Mouse (Mus musculus): Measurements from ENCODE around the gene Dnal1. TPM values are rescaled to one million over a fixed set of nuclear protein-coding genes. Genes with fewer than 3 reads are reported as not detected.

Gene Dnal1
- total RNA-seq, 2 experiments from 2014 or later, result 99.1 to 107 TPM

DNA sequence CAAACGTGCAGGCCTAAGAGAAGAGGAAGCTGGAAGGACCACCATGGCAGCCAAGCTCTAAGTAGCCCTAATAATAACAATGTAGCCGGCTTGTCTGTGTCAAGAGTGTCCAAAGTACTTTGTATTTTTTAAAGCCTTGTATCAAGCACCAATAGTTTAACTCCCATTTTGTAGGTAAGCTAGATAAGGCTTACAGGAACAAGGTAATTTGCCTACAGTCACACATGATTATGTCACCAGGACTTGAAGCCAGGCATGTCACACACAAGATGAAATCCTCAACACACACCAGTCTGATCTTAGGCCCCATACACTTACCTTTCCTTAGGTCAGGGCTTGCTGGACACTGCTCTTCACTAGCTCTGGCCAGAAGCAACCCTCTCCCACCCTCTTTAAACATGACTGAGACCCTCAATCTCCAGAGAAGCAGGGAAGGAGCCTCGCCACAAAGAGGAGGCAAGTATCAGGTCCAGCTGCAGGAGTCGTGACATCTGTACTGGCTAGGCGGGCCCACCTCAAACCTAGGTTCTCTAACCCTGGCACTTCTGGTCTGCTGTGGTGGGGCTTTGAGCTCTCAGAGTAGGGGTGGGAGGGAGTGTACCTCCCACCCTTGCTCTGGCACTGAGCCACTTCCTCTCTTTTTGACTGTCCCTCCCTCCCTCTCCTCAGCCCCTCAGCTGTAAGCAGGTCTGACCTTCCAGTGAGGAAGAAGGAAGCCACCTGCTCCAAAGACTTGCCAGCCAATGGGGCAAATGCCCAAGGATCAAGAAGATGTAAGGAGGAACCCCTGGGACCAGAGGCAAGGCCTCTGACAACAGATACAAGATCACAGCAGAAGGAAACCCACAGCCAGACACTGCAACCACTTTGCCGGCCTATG lies 63.0 kb downstream of the Dnal1 start:
- intact Hi-C loops (cut with DNase I), result no loop called here

DNA sequence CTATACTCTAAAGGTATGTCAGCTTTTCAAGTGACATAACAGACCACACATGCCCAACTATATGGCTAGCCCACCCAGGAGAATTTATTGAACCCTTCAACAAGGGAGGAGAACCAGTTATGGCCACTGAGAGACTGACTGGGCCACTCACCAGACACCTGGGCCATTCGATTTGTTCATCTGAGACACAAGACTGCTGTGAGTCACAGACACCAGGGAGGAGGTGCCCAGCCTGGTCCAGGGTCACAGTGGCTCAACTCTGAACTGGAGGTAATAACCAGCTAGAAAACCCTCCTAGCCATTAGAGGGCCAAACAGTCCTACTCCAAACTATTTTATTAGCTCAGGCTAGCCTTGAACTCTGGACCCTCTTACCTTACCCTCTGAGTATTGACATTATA lies 63.9 kb downstream of the Dnal1 start:
- intact Hi-C loops (cut with DNase I), result no loop called here
- DNase-seq (ENCODE audit: extremely low spot score in 1 of 2, low spot score in 2 of 2), result no peak

More for the DNA sequence above, 63.0 kb downstream of the Dnal1 start:
- DNase-seq (ENCODE audit: extremely low spot score in 1 of 2, low spot score in 2 of 2), result no peak

DNA sequence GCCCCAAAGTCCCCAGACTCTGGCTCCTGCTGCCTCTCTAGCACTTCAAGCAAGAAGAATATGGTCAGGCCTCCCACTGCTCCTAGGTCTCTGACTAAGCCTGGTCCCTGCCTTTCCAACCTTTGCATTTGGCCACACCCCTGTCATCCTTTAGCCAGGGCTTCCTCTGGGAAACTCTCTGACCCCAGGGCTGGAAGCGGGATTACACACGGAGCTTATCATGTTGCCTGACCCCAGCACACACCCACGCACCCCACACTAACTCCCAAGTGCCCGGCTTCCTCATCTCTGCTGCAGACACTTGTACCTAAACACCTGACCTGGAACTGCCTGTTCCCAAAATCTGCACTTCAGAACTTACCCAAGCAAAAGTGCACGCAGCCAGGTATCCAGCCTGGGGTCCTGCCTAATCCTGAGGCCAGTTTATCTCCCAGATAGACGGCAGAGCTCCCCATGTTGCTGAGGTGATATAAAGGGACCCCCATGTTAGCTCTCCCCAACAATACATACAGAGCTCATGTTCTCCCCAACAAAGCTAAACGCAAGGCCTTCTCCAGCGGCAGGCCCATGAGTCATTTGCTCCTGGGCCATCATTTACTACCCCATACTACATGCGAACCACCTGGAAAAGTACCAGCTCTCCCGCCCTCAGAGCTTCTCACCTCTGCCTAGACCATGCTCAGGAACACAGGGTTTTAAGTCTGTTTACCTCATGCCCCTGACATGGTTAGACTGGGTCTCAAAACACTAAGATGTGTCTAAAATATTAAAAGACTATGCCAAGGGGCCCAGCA lies 64.7 kb downstream of the Dnal1 start:
- DNase-seq (ENCODE audit: extremely low spot score in 1 of 2, low spot score in 2 of 2), result no peak
- intact Hi-C loops (cut with DNase I), result no loop called here

DNA sequence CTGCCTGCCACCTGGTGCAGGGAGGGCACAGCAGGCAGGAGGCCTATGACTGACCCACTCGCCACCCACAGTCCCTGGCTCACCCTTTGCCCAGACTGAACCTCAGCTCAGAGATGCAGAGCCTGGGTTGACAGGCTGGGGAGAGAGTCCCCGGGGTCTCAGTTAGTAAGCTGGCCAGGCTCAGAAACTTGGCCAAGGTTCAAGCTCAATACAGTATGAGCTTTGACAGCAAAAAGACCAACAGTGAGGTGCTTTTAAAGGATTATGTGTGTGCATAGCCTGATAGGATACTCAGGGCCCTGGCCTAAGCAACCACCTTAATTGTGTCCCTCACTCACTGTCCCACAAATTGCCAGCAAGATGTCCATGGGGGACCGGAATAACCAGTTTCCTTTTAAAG lies 65.9 kb downstream of the Dnal1 start:
- intact Hi-C loops (cut with DNase I), result no loop called here
- DNase-seq (ENCODE audit: extremely low spot score in 1 of 2, low spot score in 2 of 2), result no peak

DNA sequence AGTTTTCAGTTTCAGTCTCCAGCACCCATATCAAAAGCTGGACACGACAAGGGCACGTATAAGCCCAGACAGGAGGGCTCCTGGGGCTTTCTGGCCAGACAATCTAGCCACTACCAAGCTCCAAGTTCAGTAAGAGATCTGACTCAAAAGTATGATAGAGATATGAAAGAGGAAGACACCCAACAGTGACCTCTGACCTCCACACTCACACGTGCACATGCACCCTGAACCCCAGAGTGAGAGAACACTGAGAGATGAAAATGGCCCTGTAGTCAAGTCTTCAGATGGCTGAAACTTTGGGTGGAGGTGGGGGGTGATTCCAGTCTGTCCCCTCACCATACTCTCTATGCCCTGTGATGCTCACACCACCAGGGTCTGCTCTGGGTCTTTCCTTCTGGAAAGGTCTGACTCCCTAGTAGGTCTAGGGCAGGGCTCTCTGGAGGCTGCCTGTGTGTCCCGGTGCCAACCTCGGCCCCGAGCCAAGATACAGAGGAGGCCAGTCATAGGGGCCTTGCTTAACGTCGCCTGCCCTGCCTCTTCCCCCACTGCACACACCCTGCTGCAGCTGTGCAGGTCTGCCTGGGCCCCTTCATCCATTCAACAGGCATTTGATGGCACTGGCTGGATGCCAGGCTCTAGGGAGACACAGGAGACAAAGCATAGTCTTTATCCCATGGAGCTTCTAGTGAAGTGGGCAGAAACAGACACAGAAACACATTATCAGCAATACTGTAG lies 66.7 kb downstream of the Dnal1 start:
- peak; percentile 63 to 73 for DNase-seq (ENCODE audit: extremely low spot score in 1 of 2, low spot score in 2 of 2)
- intact Hi-C loops (cut with DNase I), result no loop called here

DNA sequence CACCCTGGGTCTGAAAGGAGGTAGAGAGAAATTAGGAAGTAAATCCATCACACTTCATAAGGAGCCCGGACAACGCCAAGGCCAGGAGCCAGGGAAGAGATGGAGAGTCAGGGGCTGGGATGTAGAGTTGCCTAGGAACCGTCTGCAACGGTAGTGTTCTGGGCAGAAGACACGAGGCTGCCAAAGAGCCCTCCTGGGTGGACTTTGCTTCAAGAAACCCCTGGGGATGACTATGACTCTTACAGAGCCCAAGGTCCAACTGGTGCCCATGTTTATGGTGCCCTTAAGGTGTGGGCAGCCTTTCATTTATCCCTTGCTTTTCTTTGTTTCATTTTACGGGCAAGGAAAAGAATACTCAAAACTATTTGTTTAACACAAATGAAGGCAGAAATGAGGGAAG lies 67.8 kb downstream of the Dnal1 start:
- no peak for DNase-seq (ENCODE audit: extremely low spot score in 1 of 2, low spot score in 2 of 2)
- intact Hi-C loops (cut with DNase I), result no loop called here

DNA sequence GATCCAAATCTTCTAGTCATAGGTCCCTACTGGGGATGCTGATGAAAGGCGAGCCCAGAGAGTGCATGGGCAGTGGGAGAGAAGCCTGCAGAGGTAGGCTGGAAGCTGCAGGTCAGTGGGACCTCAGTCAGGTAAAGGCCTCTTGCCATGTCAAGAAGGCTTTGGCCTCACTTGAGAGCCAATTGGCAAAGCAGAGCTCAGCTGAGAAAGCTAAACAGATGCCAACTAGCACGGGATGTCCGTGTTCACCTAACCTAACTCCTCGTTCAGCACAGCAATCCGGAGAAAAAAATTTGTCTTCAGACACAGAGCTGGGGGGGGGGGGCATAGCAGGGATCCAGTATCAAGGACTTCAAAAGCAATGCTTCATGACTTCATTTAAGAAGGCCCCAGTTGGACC lies 70.8 kb downstream of the Dnal1 start:
- intact Hi-C loops (cut with DNase I), result no loop called here
- no peak for DNase-seq (ENCODE audit: extremely low spot score in 1 of 2, low spot score in 2 of 2)

DNA sequence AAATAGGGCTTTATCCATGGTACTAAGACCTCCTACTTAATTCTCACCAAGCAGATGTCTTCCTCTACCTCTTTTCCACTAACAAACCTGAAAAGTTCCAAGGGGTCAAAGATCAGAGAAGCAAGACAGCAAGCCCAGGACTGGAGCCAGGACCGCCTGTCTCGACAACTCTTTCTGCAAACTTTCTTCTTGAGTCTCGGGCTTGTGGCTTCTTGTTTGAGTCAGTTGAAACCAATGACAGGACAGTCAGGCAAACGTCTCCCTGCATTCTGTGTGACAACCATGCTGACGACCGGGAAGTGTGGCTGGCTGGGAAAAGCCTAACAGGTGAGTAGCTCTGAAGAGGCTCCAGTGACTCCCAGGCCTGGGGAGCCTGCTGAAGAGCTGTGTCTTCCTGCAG lies 71.4 kb downstream of the Dnal1 start:
- intact Hi-C loops (cut with DNase I), result no loop called here
- DNase-seq (ENCODE audit: extremely low spot score in 1 of 2, low spot score in 2 of 2), result no peak

DNA sequence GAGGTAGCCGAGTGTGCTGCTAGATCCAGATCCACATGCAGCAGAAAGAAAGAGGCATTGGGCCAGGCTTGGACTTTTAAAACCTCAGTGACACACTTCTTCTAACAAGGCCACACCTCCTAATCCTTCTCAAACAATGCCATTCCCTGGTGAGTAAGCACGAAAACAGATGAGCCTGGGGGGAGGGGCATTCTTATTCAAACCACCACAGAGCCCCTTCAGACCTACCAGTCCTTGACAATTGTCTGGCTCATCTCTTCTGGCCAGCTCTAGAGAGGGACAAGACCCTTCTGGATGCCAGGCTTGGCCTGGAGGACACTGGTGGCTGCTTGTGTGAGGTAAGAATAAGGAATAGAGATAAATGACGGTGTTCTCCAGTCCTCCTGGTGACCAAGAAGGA lies 72.4 kb downstream of the Dnal1 start:
- no peak for DNase-seq (ENCODE audit: extremely low spot score in 1 of 2, low spot score in 2 of 2)
- intact Hi-C loops (cut with DNase I), result no loop called here

DNA sequence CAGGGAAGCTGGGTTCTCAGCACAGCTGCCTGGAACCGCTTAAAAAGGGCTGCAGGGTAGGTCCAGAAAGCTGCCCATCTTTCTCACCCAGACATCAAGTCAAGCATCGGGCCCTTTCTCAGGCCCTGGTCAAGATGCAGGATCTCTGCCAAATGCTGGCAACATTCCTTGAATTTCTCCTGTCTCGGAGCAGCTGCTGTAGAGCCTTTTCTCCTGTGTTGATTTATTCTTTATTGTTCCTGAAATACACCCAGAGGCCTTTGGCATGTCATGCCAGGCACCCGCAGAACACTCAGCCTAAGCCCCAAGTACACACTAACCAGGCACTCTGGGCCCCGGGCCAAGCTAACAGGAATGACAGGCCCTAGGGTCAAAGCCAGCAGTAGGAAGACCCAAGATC lies 72.8 kb downstream of the Dnal1 start:
- intact Hi-C loops (cut with DNase I), result no loop called here

DNA sequence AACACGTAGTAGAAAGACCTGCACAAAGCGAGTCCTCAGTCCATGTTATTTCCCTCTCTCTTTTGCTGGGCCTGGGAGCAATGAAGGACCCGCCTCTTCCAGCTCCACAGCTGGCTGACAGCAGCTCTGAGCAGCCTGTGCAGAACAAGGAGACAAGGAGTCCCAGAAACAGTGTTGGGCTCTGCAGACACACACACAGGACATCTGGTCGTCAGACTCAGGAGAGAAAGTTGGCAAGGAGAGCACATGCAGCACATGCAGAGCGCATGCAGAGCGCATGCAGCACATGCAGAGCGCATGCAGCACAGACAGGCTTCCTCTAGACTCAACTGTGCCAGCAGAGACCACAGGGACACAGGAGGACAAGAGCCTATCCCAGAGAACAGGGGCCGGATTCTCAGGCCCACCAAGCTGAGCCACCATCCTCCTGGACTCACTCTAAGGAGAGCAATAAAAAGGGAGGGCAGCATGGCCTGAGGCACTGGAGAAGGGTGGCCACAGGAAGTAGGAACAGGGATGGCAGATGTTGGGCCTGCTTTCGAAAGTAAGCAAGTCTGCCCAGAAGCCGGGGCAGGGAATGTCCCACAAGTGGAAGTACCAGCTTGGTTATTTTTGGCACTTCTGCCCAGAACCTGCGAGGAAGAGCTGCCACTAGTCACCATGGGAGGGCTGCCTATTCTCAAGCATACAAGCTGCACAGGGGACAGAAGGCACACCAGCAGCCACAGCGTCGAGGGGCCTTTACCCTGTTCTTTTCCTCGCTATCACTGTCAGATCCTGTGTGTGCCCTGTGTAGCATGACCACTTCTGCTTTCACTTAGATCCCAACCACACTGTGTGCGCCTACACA lies 73.8 kb downstream of the Dnal1 start:
- intact Hi-C loops (cut with DNase I), result loop anchor here (2.0 kb wide), 1 partner anchor 33 kb away; no protein-coding TSS in a partner anchor
- DNase-seq (ENCODE audit: extremely low spot score in 1 of 2, low spot score in 2 of 2), result peak in 1 of 2 experiments; percentile 42

More for the DNA sequence above, 72.8 kb downstream of the Dnal1 start:
- DNase-seq (ENCODE audit: extremely low spot score in 1 of 2, low spot score in 2 of 2), result peak in 1 of 2 experiments; percentile 52

DNA sequence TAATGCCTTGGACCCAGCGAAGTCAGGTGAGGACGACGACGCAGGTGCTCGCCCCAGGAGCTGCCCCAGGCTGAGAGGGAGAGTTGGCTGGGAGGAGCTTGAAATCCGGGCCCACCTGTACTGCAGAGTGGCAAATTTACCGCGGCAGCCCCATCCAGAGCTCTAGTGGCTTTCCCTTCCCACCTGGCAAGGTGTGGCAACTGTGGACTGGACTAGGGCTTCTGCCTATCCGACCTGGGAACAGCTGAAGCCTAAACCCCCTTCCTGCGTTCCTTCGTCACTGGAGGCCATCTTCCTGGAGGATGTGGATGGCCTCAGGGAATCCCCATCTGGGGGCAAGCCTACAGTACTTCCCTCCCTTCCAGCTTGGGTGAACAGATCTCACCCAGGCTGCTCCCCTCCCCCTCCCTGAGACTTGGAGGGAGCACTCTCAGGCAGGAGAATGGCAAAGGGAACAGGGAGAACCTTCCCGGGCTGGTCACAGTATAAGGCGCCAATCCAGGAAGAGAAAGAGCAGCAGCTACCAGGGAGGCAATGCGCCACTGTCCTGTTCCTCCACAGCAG lies 74.8 kb downstream of the Dnal1 start:
- intact Hi-C loops (cut with DNase I), result loop anchor here (2.0 kb wide), 1 partner anchor 32 kb away; no protein-coding TSS in a partner anchor
- no peak for DNase-seq (ENCODE audit: extremely low spot score in 1 of 2, low spot score in 2 of 2)

DNA sequence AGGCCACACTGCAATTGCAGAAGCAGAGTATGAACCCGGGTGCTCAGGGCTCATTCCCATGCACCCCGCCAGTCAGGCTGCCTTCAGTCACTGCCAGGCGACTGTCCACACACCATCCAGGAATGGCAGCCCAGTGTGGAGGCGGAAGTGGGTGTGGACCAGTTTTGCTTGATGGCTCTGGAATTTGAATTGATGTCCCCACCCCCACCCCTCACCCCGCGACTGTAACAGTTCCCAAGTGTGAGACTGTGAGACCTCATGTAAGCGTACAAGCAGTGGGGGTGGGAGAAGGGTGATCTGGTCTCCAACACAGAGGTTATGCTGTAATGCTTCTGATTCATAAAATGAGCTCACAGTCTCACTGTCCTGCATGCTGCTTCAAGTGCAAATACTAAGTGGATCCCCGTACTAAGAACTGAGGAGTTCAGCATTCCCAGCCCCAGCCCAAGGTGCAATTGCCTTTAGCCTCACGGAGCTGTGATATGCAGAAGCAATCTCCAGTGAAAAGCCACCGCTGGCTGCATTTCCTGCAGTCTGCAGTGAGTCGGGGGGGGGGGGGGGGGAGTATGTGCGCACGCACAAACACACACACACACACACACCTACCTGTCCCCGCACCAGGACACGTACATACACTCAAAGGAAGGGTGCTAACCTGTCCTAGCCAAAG lies 76.1 kb downstream of the Dnal1 start:
- intact Hi-C loops (cut with DNase I), result no loop called here
- no peak for DNase-seq (ENCODE audit: extremely low spot score in 1 of 2, low spot score in 2 of 2)

DNA sequence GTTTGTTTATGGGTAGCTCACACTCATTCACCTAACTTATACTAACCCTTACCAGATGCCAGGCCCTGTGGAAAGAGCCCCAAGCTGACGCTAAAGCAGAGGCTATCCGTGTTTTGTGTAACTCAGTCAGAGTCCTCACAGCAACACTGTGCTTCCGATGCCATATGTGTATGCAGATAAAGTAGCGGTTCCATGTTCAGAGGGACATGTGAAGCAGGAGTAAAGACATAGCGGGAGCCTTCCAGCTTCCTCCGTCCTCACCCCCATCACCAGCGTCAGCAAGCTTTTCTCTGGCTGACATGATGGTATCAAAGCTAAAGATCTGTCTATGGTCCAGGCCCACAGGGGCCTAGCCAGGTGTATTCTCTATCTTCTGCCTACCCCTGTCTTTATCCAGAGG lies 77.0 kb downstream of the Dnal1 start:
- DNase-seq (ENCODE audit: extremely low spot score in 1 of 2, low spot score in 2 of 2), result no peak
- intact Hi-C loops (cut with DNase I), result no loop called here

DNA sequence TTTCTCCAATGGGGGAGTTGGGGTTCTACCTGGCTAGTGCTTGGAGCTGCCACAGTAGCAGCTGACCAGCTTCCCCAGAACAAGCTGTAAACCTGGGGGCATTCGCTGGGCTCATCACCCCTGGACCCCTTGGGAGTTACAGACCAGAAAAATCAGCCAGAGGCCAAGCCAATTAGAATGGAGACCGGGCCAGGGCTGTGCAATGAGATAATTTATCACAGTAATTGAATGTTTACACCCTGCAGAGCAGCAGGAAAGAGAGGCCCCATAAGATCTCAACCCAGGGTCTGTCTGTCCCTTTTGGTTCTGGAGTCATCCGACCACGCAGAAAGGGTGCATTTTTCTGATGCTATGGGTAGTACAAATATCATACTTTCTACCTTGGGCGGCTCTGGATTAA lies 77.6 kb downstream of the Dnal1 start:
- DNase-seq (ENCODE audit: extremely low spot score in 1 of 2, low spot score in 2 of 2), result no peak
- intact Hi-C loops (cut with DNase I), result no loop called here

DNA sequence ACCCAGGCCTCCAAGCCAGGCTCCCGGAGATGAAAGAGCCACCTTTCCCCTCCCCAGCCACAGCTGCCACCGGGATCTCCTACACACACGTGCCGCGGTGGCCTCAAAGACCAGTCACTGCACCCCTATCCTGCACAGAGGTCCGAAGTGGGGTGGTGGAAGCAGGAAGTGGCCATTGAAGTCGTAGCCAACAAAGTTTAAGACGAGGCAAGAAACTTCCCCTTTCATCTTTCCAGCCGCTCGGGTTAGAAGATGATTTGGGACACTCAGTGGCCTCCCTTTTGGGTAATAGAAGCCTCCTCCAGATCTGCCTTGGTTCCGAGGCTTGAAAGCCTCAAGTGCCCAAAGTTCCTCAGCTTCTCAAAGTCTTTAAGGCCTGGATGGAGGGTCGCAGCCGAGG lies 78.1 kb downstream of the Dnal1 start:
- no peak for DNase-seq (ENCODE audit: extremely low spot score in 1 of 2, low spot score in 2 of 2)
- intact Hi-C loops (cut with DNase I), result no loop called here

DNA sequence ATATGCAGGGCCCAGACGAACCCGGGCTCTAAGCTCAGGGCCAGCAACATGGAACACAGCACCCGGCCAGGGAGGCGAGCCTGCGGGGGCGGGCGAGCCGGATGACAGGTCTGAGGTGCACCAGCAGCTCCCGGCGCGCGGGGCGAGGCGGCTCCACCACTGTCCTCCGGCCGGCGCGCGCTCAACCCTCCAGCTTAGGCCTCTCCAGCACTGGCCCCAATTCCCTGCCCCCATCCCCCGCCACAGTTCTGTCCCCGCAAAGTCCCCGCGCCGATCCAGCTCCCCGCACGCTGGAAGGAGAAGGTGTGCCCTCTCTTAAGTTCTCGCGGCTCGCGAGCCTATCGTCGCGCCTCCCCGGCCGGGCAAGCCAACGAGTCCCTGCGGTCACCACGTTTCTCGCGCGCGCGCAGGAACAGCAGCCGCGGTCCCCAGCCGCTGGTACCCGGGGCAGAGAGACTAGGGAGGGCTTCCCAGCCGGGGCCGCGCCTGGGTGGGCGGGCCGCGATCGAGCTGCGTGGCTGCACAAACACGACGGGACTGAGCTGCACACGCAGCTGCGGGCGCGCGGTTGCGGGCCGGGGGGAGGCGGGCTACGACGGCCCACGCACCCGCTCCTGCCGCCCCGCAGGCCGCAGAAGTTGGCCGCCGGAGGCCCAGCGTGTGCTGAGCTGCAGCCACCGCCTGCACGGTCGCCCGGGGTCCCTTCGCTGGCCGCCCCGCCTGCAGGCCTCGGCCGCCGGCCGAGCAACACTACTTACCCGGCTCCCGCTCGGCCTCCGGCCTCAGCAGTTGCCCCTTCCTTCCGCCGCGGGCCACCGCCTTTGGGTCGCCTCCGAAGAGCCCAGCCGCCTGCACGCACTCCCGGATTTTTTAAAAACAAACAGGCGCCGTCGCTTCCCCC lies 78.8 kb downstream of the Dnal1 start:
- DNase-seq (ENCODE audit: extremely low spot score in 1 of 2, low spot score in 2 of 2), result peak in 1 of 2 experiments; percentile 90
- intact Hi-C loops (cut with DNase I), result no loop called here
